Mouse (Mus musculus) heart, postnatal 0 days (tissue): ENCODE measurements around the gene Dpagt1.

Experiments used
- CTCF ChIP-seq: IDR thresholded peaks from 2 replicates; pipeline ENCODE4 v1.5.1; 2016; ENCODE audit warnings: antibody characterized with exemption, control low read depth, low read depth
- EP300 ChIP-seq: IDR thresholded peaks from 2 replicates; pipeline ENCODE4 v1.6.1; 2016; ENCODE audit warnings: antibody characterized with exemption, low read depth

GRCm38 (mm10) chr9:44347166-44347565, 21.3 kb downstream of the Dpagt1 start:
- TF ChIP-seq CTCF = no peak
- TF ChIP-seq EP300 = no peak
